22 mouse cellular contexts compared by ENCODE assay signal in genomic region chr4:102900166-102900565, GRCm38 (mm10).
"Had no signal": no experiment of that assay in that cellular context is flagged by ENCODE, and none has a peak within 500 bp of the region (broad histone marks: within the 10 kb centered on the region; RNA-seq: fewer than 3 reads in every experiment).

No protein-coding gene starts in this region.

- H3K27ac ChIP-seq: kidney, embryonic 15.5 days; limb, embryonic 12.5 days; limb, embryonic 15.5 days; liver, embryonic 14.5 days; midbrain, embryonic 10.5 days; midbrain, embryonic 13.5 days; neural tube, embryonic 13.5 days; stomach, embryonic 15.5 days had no signal

- H3K4me1 ChIP-seq: kidney, embryonic 15.5 days; limb, embryonic 12.5 days; limb, embryonic 15.5 days; megakaryocyte, embryonic 14.5 days; midbrain, embryonic 13.5 days; neural tube, embryonic 13.5 days; stomach, embryonic 15.5 days had no signal

- H3K4me2 ChIP-seq: kidney, embryonic 15.5 days; limb, embryonic 12.5 days; limb, embryonic 15.5 days; liver, embryonic 11.5 days; lung, embryonic 14.5 days; midbrain, embryonic 13.5 days; neural tube, embryonic 13.5 days; stomach, embryonic 15.5 days had no signal

- H3K9me3 ChIP-seq: limb, embryonic 15.5 days; midbrain, embryonic 13.5 days; stomach, embryonic 15.5 days had no signal

- H3K4me3 ChIP-seq: kidney, embryonic 15.5 days; limb, embryonic 12.5 days; limb, embryonic 15.5 days; megakaryocyte, embryonic 14.5 days; midbrain, embryonic 10.5 days; midbrain, embryonic 13.5 days; myocyte; neural tube, embryonic 13.5 days; stomach, embryonic 15.5 days had no signal

- H3K27me3 ChIP-seq: kidney, embryonic 15.5 days; limb, embryonic 12.5 days; limb, embryonic 15.5 days; megakaryocyte, embryonic 14.5 days; midbrain, embryonic 13.5 days; neural tube, embryonic 13.5 days; stomach, embryonic 15.5 days had no signal

- H3K36me3 ChIP-seq: limb, embryonic 12.5 days; limb, embryonic 15.5 days; midbrain, embryonic 10.5 days; stomach, embryonic 15.5 days had no signal

- ATAC-seq: intestine, postnatal 0 days; liver, postnatal 0 days; midbrain, embryonic 13.5 days; midbrain, embryonic 16.5 days had no signal

- H3K9ac ChIP-seq: kidney, embryonic 15.5 days; limb, embryonic 12.5 days; limb, embryonic 15.5 days; liver, embryonic 14.5 days; liver, postnatal 0 days; lung, embryonic 14.5 days; midbrain, embryonic 13.5 days; neural tube, embryonic 13.5 days; stomach, embryonic 15.5 days had no signal

- DNase-seq: kidney, postnatal 10 days; kidney, postnatal 36 days; left cerebral cortex, postnatal 4 days; liver, postnatal 0 days; lung, embryonic 14.5 days; lung, postnatal 10 days; retina, postnatal 1 day; right cerebral cortex, postnatal 25 days; spleen, adult 18-20 months had no signal
